Mouse (Mus musculus) embryo, embryonic 10 days (tissue): ENCODE results near the gene Bcdin3d.
"Not testable (repeated sequence)": the region's sequence is repeated elsewhere in the genome, so short reads cannot be mapped to it uniquely, and the experiment has no call there.

Experiments used
- DNase-seq: peaks from one replicate; pipeline ENCODE4 v3.0.0-alpha.2; 2015; ENCODE audit warnings: low spot score

Bcdin3d gene

DNA sequence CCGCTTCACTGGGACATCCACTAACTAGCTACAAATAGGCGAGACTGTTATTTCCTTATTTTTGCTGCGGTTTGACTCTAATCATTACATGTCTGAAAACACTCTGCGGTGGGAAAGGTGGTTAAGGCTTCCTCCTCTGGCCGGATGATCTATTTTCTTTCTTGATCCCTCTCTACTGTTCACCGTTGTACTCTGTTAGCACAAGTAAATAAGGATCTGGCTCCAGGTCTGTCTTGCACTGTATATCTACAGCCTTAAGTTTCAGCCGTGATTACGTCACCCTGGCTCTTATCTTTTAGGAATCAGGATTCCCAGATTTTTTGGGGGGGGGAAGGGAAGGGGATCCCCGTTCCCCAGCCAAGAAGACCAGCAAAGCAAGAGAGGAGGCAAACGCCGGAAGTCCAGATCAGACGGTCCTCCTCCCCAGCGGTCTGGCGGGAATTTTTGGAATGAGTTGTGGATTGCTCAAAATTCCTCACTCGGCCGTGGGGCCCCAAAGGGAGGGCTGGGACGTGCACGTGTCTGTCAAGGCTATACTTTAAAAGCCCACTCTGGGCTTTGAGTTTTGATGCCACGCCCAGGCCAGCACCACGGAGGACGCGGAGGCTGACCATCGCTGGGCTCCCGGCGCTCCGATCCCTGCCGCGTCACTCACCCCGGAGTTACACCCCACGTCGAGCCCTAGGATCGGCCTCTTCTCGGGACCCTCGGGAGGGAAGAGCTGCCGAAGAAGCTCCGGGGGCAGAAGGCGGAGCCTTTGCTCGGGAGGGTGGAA, 542 bp downstream of the Bcdin3d start:
- peak; percentile 69 for DNase-seq

GRCm38 (mm10) chr15:99472972-99473371, 1.6 kb downstream of the Bcdin3d start:
- DNase-seq = no peak

DNA sequence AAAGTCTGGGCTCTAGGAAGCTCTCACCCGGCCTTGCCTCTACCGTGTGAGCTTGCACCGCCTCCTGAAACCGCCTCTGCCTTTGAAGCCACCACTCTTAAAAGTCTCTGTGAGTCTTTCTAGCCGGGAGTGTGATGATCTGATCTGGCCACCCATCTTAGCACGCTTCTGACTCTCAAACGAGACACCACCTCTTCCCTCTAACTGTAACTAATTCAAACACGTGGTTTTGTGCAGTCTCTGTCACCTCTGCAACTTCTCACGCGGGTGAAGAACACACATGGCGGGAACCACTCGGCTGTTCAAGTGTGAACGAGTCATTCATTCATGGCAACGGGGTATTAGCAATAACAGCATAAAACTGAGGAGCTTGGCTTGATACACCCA, 2.9 kb downstream of the Bcdin3d start:
- no peak for DNase-seq

DNA sequence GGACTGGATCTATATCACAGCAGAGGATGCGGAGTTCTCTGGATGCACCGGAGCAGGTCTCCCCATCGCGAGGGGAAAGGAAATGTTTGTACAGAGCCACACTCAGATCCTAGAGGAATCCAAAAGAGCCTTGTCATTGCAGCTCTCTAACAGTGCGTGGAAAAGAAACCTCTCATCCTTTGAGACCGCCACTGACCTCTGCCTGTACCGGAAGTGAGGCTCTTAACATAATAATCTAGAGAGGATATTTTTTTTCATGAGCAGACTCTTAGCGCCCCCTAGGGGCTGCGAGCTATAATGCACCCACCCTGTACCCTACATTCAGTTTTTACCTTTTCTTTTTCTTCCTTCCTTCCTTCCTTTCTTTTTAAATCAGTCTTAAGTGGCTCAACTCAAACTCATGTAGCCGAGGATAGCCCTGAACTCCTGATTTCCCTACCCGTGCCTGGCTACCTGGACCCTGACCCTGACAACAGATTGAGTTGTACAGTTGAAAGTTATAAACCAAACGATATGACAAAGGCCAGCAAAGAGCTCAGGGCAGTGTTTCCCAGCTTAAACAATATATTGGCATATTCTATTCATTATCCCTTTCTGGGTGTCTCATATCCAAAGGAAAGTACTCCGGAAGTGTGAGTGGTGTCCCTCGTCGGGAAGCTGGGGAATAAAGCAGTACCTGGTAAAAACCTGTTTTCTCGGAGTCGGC, 3.4 kb downstream of the Bcdin3d start:
- peak; percentile 25 for DNase-seq

- no peak for DNase-seq
Observed at GRCm38 (mm10) chr15:99470224-99470761, 4.2 kb downstream of the Bcdin3d start.

- no peak for DNase-seq
Observed at GRCm38 (mm10) chr15:99469736-99470135, 4.8 kb downstream of the Bcdin3d start.

- peak; percentile 75 for DNase-seq
Observed at GRCm38 (mm10) chr15:99469067-99469466, 5.5 kb downstream of the Bcdin3d start.

DNA sequence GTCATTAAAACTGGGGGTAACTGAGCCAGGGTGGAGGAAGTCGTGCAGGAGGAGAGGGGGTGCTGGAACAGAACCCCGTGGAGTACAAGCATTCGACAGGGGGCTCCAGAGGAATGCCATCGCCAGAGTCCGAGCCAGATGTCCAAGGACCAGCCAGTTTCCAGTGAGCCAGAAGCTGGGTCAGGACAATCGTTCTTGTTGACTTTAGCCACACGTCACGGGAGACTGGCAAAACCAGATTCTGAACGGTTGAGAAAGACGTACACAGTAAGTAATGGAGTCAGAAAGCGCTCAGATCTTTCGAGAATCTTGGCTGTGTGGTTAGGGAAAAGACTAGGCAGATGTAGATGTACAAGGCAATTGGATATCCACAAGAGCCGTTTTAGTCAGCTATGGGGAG, 11.3 kb downstream of the Bcdin3d start:
- no peak for DNase-seq

DNA sequence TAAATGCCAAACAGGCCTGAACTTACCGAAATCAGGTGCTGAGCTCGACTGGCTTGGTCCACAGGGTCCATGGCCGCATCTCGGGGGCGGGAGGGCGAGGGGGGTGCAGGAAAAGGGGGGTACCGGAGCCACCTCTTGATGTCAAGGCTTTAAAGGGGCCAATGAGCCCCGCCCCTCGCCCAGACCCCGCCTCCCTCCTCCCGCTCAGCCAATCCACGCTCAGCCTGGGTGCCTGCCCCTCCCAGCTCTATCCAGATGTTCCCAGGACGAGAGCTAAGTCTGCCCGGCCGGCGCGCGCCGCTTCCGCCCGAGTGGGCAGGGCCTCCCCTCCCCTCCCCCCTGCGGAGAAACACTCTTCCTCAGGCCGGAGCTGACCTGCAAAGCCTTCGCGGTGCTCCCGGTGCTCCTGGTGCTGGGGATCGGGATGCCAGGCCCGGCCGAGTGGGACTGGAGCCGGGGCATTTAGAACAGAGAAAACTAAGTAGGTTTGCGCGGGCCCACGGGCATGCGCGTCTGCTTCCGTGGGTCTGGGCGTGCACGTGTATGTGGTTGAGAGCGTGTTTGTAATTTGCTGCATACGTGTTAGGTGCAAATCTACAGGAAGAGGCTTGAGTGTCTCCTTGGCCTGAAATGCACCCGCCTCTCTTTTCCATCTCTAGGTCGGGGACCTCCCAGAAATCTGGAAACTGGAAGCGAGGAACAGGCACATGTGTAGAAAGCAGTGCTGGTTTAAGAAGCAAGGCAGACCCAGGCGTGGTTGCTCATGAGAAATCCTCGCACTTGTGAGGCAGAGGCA, 16.7 kb downstream of the Bcdin3d start, which contains the start of gene Nckap5l:
TSS of gene Nckap5l (minus strand) at position 143 of the 796 bp plus-strand sequence.
- DNase-seq = peak; percentile 96

DNA sequence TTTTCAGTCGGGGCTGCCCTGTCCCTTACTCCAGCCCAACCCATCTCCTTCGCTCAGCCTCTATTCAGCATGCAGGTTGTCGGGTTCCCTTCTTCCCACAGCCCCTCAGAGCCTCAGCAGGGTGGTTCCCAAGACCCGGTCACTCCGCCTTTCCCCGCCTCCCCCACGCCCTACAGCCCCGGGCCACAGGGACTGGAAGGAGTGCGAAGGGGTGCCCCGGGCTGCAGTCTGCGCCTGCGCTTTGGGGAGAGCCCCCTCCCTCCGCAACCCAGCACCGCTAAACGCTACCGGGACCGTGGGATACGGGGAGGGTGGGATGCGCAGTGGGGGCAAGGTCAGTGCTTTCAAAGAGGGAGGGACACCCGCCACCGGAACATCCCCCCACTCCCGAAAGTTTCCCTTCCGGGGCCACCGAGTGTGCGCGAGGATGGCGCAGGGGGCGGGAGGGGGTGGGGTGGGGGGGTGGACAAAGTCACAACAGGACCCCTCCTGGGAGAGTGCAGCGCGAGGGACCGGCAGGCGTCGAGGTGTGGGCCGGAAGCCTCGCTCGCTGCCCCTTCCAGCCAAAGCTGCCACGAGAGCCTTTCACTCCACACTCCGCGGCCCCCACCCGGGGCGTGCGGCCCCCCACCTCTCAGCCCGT, 17.4 kb downstream of the Bcdin3d start:
- DNase-seq = peak; percentile 72

GRCm38 (mm10) chr15:99456338-99456962, 18.1 kb downstream of the Bcdin3d start:
- DNase-seq = no peak

- no peak for DNase-seq
Observed at GRCm38 (mm10) chr15:99455415-99455814, 19.1 kb downstream of the Bcdin3d start.

DNA sequence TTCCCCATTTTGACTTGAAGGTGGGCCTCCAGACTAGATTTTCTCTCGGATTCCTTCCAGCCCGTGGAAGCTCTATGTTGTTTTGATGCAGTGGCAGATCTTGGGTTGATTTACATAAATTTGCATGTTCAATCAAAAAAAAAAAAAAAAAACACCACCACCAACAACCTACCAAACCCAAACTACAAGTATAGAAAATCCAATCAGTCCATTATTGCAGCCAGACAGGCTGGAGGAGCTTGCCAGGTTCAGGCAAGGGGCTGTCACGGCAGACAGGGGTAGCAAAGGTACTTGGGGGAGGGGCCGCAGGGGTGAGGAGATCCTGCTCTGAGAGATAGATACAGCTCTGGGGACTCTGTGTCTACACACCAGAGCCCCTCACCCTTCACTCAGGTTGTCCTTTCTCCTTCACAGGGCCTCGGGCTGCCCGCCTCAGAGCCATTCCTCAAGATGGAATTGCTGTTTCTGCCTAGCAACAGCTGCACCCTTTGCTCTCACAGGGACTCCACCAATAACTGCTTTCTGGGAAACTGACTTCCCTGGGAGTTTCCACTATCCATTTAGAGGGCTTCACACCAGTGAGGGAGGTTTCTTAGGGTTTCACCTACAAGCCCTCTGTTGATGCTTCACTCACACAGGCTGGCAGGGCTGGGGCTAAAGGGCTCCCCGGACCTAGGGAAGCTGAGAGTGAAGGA, 19.8 kb downstream of the Bcdin3d start:
- no peak for DNase-seq

DNA sequence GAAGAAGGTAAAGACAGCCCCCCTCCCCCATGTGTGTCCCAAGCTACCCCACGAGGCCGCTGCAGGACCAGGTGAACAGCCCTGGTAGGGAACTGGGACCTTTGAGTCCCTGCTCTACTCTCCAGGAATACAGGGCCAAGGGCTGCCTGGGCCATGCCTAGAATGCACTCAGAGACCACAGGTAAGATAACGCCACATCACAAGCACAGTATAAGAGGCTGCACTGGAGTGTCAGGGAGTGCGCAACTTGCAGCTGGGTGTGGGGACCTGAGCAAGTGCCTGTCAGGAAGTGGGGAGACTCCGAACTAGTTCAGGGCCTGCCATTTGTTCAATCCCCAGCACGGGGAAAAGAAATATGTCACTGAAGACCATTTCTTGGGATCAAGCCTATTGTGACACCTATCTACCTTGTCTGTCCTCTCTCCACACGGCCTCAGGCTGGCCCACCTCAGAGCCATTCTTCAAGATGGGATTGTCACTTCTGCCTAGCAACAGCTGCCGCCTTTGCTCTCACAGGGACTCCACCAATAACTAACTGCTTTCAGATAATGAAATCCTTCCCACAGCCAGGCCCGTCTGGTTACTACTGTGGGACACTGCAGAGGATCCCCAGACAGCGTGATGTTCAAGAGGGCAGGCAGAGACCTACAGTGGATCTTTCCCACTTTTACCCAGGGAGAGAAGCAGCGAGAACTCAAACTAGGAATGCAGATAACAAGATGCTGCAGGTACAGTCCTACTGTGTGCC, 21.2 kb downstream of the Bcdin3d start:
- DNase-seq = no peak

- DNase-seq = no peak
Observed at GRCm38 (mm10) chr15:99449751-99450280, 24.7 kb downstream of the Bcdin3d start.

DNA sequence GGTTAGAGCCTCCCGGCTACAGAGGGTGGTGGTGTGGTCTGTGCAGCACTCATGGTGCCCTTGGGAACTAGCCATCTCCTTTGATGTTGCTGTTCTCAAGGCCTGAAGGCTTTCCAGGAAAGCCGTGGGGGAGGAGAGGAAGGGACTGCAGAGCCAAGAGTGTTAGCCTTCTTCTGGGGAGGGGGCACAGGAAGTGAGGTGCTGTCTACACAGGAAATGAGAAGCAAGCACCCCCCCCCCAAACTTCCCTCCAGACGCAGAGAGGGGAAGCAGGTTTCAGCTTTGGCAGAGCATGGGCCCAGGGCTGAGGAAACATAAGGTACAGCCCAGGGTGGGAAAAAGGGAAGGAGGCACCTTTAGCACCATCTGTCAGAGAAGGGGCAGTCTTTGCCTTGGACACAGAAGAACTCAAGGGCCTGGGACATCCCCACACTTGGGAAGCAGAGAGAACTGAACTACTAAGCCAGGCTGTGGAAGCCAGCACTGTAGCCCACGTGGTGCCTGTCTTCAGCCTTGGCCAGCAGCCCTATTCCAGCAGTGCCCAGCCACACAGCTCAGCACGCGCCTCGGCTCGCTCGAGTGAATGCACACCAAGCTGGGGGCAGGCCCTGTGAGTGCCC, 25.3 kb downstream of the Bcdin3d start:
- no peak for DNase-seq

GRCm38 (mm10) chr15:99446136-99446535, 28.4 kb downstream of the Bcdin3d start:
- not testable (repeated sequence) for DNase-seq

DNA sequence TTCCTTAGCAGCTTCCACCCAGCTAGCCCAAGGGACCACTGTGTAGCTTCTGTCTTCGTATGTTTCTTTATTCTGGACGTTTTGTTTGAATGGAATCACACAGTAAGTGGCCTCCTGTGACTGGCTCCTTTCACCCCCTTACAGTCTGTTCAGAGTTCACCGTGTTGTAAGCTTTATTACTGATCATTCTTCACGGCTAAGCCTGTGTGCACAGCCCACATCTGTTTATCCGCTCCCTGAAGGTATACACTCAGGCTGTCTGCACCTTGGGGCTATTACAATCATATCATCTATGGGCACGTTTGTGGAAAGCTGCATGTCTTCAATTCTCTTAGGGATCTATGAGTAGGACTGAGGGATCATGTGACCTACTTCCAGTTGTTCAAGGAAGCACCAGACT, 29.0 kb downstream of the Bcdin3d start:
- DNase-seq = no peak

DNA sequence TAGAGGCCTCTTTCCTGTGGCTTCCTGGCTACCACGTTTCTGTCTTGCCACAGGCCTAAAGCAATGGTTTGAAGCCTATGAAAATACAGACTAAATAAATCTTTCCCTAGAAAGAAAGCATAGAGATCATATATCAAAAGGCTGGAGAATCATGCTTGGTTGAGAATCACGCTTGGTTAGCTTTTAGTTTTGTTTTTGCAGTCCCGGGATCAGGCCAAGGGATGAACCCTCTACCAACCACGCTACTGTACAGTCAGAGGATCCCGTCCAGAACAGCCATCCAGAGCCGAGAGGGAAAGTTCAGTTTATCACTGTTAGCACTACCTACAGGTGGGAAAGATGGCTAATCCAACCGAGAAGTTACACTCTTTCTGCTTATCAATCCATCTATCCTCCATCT, 32.2 kb downstream of the Bcdin3d start:
- no peak for DNase-seq
